Mouse (Mus musculus) E14TG2a.4 (cell line): Measurements from ENCODE around the gene Pcx.

ENCODE experiments used
- CTCF ChIP-seq: conservative IDR thresholded peaks from 2 replicates; pipeline ENCODE4 v1.5.1; 2014; ENCODE audit warnings: low read length
- NANOG ChIP-seq: IDR thresholded peaks from 2 replicates; pipeline ENCODE4 v1.6.1; 2014; ENCODE audit warnings: borderline replicate concordance, low read length, mixed read lengths
- POU5F1 ChIP-seq: IDR thresholded peaks from 2 replicates; pipeline ENCODE4 v1.6.1; 2014; ENCODE audit warnings: low read length, borderline replicate concordance

GRCm38 (mm10) chr19:4513236-4513858 lies 3.1 kb downstream of the Pcx start:
- TF ChIP-seq CTCF (no peak), POU5F1 (no peak), NANOG (no peak)
